Mouse (Mus musculus): ENCODE results near the gene Smpdl3b.

- no peak for TF ChIP-seq CTCF (IDR thresholded peaks at IDR 0.05; ENCODE audit: borderline replicate concordance, control insufficient read depth, extremely low read depth, insufficient read depth, low read length, poor library complexity)
- no peak for TF ChIP-seq POLR2A (IDR thresholded peaks at IDR 0.05; ENCODE audit: control insufficient read depth, extremely low read depth, insufficient read depth, low read length, poor library complexity)
Observed at GRCm38 (mm10) chr4:132797461-132797860, 40.4 kb upstream of the Smpdl3b start.
